Mouse (Mus musculus): ENCODE measurements at regions not wholly inside any gene's neighbourhood (a gene's known extent, or its start where the extent isn't known, plus 50 kb on each side); places are given as distances from the start of the nearest gene placed in this dataset.
A peak's percentile ranks its signal among the peaks of the same experiment; 100 is the strongest.

DNA sequence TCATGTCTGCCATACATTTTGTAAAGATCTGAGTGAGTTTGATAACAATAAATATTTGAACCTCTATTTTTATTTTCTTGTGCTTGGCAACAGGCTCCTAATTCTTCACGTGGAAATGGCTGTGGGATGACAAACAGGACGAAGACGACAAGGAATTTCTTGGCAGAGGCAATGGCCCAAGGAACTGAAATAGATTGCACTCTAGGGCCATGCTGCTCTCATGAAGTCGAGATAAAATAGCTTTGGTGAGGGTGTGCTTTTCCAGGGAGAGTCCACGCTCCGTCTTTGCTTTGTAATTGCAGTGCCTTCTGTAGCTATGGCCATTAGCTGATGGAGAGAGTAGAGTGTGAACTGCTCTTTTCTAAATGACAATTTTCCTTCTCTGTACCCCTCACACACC is 50.9 kb upstream of the 1810046K07Rik start:
- no peak for DNase-seq

DNA sequence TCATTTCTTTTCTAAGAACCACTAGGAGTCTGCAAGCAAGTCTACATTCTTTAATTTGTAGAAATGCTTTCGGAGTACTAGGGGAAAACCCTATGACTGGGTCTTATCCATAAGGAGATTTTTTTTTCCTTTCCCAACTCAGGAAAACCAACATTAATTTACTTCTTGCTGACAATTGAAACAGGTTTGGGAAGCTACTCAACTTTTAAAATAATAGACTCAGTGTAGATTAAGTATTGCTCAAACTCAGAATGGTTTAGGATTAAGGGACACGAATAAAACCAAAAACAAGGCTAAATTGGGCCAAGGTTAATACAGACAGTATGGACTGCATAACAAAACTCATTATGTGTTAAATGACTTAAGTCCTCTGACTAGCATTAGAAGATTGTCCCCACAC is 65.2 kb upstream of the 1810046K07Rik start:
- DNase-seq = no peak

- peak; percentile 1 for DNase-seq
These were observed 65.7 kb upstream of the 1810046K07Rik start for GRCm38 (mm10) chr9:51394372-51394771.

GRCm38 (mm10) chr9:51396801-51397200 is 68.1 kb upstream of the 1810046K07Rik start:
- DNase-seq = no peak

DNA sequence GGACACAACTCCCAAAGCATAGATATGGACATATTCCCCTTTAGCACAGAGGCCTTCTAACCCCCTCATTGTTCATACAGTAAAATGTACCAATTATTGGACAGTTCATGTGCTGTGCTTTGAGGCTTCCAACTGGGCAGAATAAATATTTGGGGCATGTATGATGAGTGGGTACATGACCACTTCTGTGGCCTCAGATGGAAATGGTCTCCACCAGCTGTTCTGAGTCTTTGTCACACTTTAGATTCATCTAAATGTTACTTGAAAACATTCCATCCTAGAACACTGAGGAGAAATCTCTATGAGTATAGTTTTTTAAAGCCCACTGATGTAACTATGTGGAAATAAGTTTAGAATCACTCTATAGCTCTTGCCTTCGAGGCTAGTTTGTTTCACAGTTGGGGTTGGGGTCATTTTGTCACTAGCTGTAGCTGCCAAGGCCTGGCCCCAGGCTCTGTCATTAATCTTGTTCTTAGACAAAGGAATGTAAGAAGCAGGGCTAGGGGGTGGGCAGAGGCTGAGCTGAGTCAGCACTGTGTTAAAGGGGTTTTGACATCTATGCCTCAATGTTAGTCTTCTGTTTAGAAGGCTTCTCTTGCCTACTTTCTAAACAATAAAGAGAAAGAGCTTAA is 69.0 kb upstream of the 1810046K07Rik start:
- no peak for DNase-seq

- no peak for DNase-seq
These were observed 70.2 kb upstream of the 1810046K07Rik start for GRCm38 (mm10) chr9:51398886-51399285.

- no peak for DNase-seq
These were observed 70.6 kb upstream of the 1810046K07Rik start for GRCm38 (mm10) chr9:51399356-51399755.

- no peak for DNase-seq
These were observed 73.1 kb upstream of the 1810046K07Rik start for GRCm38 (mm10) chr9:51401779-51402178.

DNA sequence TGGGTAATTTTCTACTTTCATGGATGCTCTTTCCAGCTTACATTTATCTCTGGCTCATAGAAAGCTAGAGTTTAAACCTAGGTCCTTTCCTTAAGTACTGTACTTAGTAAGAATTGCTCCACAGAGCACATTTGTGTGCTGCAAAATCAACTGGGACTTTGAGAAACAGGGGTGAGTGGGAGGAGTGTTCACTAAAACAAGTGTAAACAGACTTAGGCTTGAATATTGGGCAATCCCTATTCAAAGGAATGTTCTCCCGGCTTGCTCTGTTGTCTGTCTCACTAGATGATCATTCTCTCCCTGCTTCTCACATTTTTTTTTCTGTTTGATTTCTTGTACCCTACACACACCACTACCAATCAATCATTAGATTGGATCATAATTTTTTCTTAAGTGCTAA is 79.3 kb upstream of the 1810046K07Rik start:
- DNase-seq = no peak

- DNase-seq = no peak
These were observed 90.3 kb upstream of the 1810046K07Rik start for GRCm38 (mm10) chr9:51418923-51419482.

DNA sequence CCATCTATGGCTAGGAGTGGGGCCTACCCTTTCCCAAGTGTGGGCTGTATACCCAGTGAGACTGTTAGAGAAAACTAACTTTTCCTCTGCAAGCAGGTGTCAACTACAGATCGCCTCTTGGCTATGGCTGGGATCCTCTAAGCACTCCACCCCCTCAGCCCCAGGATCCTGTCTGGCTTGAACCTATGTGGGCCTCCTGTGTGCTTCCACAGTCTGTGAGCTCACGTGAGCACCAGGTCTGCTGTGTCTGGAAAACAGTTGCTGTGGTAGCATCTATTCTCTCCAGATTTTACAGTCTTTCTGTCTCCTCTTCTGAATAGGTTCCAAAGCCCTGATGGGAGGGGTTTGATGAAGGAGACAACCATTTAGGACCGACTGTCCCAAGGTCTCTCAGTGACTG is 93.8 kb upstream of the 1810046K07Rik start:
- no peak for DNase-seq

DNA sequence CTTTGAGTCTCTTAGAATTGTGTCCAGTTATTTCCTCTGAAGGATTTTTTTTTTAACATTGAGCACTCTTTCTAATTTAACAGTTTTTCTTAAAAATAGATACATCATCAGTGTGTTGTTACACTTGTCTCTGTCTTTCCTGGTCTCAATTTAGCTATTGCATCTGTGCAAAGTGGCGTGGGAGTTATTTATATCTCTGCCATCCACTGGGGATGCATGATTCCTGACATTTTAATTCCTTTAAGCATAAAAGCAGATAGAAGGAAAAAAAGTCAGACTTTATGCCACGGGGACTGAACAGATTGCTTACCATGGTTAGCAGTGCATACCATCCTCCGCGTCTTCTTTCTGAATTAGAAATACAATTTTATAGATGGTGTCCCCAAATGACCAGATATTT is 94.6 kb upstream of the 1810046K07Rik start:
- DNase-seq = no peak

GRCm38 (mm10) chr9:51430426-51430825 is 101.7 kb upstream of the 1810046K07Rik start:
- DNase-seq = no peak

DNA sequence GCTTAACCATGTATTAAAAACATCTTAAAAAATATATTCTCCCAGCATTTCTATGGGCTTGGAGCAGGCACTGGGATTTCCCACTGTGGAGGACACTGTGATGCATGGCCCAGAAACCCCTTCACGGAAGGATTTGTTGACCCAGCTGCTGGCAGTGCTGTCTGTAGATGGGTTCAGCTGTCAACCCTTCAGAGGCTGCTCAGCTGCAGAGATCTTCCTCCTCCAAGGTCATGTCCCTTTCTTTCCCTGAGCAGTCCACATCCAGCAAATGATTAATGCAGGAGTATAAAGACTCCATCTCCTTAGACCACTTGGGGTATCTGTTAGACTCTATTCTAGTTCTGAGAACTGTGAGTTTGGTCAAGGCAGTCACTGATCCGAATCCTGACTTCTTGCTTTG is 108.4 kb upstream of the 1810046K07Rik start:
- no peak for DNase-seq

DNA sequence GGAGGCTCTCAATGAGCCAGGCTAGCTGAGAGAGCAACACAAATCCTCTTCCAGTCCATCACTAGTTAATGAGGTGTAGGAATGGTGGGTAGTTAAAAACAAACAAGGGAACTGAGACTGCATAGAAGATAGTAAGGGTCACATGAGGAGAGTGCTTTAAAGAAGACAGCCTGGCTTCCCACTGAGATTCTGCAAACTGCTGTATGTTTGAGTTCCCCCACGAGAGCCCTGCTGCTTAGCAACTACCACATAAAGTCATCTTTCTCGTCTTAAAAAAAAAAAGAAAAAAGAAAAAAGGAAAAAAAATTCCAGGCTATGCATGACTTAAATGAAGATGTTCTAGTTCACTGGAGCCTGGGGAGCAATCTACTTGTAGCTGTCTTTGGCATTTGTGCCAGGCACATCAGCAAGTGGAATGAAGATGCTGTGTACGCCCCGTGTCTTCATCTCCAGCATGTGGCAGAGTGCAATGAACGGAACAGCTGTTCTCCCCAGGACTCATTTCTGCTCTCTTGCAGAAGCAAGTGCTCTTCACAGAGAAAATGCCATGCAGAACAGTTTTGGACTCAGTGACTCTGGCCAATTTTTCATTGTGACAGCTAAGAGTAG is 113.2 kb upstream of the 1810046K07Rik start:
- no peak for DNase-seq

DNA sequence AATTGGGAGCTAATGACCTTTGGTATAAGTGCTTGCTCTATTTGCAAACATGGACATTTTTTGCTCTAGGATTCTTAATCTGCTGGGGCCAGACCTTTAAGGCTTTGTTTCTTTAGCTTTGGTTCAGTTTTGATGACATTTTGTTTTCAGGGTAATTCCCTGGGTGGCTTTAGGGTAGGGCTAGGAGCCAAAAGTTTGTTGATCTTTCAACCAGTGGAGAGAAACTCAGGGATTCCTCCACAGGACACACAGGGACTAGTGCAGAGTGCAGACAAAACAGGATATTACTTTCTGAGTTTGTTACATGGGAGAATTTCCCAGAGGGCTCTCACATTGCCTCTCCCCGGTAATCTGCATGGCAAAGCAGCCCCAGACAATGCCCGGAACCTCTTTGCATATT is 127.0 kb upstream of the 1810046K07Rik start:
- no peak for DNase-seq

DNA sequence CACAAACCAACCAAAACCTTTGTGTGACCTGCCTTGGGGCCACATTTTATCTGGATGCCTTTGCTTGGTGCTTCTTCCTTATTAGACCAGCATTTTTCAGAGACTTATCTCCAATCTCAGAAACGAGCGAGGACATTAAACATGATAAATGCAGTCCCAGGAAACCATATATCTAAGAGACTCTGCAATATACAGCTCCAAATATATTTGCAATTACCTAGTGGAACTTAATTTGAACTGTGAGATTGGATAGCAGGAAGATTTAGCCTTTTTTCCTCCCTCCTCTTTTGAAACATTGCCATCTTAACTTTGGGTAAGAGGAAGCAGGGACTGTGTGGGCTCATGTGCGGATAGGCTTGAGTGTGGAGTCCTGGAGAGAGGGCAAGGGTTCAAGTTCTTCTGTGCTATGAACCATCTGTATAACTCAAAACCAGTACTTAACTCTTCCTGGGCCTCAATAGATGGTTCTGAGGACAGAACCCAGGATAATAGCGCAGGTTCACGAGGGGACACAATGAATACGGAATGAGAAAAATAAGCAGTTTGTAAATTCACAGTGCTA is 133.8 kb upstream of the 1810046K07Rik start:
- no peak for DNase-seq

GRCm38 (mm10) chr9:51470031-51470430 is 141.3 kb upstream of the 1810046K07Rik start:
- no peak for DNase-seq

- no peak for DNase-seq
These were observed 147.9 kb upstream of the 1810046K07Rik start for GRCm38 (mm10) chr9:51476511-51477056.

GRCm38 (mm10) chr9:51487840-51488239 is 159.1 kb upstream of the 1810046K07Rik start:
- no peak for DNase-seq

DNA sequence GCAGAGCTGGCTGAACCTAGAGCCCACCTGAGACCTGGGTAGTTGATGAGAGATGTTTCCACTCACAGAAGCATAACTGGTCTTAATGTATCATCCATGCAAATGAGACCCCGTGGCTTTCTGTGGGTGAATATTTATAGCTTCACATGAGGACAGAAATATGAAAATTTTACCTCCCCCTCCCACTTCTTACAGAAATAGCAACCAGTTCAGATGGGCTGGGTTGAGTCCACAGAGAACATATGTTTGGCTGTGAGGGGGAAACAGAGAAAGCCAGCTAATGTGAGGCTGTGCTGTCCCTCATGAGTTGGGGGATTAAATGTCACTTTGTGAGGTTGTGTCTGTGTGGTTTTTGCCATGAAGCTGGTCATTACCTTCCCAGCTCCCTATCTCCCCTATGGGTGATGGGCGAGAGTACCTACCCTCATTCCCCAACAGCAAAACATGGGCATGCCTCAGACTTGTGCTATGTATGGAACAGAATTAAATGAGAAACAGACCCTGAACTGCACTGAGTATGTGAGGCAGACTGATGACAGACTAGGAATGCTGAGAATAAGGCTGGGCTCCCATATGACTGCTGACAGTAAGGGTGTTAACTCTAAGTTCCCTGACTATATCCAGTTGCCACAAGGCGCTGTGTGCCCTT is 178.7 kb upstream of the 1810046K07Rik start:
- DNase-seq = no peak

GRCm38 (mm10) chr9:51517643-51518042 is 188.9 kb upstream of the 1810046K07Rik start:
- no peak for DNase-seq

DNA sequence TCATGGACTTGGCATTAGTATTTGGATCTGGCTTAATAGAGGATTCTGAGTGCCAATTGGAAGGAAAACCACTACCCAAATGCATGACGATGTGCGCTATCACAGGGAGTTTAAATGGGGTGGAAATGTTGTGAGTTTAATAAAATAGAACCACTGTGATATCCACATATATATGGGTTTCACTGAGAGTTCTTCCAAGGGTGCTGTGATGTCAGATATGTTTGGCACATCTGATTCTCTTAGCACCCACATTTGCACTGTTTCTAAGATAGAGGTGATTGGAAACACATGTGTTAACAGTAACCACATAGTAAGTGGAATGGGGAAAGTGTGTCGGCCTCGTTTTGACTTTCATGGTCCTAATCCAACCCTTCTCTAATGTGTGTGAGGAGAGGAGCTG is 189.7 kb upstream of the 1810046K07Rik start:
- no peak for DNase-seq

DNA sequence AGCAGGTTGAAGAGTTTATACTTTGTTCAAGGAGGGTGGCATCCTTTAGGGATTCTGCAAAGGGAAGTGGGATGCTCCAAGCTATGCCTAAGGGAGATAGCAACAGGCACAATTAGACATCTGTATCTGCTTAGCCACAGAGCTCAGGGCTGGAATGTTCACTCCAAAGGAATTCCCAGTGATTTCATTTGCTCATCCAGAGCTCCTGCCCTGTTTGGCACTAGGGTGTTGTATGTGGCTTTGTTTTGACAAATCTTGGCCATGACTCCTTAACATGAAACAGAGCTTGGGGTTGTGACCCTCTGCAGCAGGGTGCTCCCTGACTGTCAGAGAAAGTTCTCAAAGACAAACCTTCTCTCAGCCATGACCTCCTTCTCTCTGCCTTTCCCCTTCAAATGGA is 194.8 kb upstream of the 1810046K07Rik start:
- DNase-seq = no peak
